Mouse (Mus musculus) embryo, embryonic 11.5 days (tissue): ENCODE results near the gene Icam4.
"Not testable (repeated sequence)": the region's sequence is repeated elsewhere in the genome, so short reads cannot be mapped to it uniquely, and the experiment has no call there.

Source experiments
- DNase-seq: peaks from one replicate; pipeline ENCODE4 v3.0.0-alpha.2; 2012; ENCODE audit warnings: low read depth, low spot score

Gene Icam4

DNA sequence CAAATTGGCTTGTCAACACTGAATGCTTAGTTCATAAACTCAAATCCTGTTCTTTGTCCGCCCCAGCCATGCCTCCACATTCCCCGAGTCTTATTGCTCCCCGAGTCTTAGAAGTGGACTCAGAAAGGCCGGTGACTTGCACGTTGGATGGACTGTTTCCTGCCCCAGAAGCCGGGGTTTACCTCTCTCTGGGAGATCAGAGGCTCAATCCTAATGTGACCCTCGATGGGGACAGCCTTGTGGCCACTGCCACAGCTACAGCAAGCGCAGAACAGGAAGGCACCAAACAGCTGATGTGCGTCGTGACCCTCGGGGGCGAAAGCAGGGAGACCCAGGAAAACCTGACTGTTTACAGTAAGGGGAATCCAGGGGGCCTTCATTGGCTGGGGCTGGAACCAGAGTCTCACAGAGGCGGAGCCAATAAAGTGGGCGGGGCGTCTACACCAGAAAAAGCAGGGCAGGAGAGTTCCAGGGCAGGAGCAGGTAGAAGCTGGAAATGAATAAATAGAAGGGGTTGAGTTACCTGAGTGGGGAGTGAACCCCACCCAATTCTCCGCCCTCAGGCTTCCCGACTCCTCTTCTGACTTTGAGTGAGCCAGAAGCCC, 5.4 kb downstream of the Icam4 start:
- DNase-seq = no peak

GRCm38 (mm10) chr9:21035586-21035985, 6.4 kb downstream of the Icam4 start:
- no peak for DNase-seq

DNA sequence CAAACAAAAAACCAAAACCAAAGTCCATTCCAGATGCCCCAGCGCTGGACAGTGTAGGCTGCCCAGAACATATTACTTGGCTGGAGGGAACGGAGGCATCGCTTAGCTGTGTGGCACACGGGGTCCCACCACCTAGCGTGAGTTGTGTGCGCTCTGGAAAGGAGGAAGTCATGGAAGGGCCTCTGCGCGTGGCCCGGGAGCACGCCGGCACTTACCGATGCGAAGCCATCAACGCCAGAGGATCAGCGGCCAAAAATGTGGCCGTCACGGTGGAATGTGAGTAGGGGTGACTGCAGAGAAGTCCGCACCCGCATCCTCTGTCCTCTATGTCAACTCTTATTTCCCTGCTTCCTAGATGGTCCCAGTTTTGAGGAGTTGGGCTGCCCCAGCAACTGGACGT, 7.0 kb downstream of the Icam4 start:
- no peak for DNase-seq

GRCm38 (mm10) chr9:21036666-21037065, 7.5 kb downstream of the Icam4 start:
- no peak for DNase-seq

GRCm38 (mm10) chr9:21037481-21037891, 8.3 kb downstream of the Icam4 start:
- no peak for DNase-seq

DNA sequence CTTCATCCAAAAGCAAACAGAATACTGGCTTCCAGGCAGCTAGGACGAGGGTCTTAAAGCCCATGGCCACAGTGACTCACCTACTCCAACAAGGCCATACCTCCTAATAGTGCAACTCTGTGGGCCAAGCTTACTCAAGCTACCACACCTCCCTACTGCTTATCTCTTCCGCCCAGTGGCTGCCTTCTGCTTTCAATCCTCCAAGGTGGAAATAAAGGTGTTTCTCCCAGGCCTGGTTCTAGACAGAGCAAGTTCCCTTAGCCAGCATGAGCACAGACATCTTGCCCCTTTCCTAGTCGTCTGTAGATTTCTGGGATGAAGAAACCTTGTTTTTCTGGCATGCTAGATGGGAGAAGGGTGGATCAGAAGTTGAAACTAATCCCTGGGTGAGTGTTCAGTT, 10.6 kb downstream of the Icam4 start:
- no peak for DNase-seq

DNA sequence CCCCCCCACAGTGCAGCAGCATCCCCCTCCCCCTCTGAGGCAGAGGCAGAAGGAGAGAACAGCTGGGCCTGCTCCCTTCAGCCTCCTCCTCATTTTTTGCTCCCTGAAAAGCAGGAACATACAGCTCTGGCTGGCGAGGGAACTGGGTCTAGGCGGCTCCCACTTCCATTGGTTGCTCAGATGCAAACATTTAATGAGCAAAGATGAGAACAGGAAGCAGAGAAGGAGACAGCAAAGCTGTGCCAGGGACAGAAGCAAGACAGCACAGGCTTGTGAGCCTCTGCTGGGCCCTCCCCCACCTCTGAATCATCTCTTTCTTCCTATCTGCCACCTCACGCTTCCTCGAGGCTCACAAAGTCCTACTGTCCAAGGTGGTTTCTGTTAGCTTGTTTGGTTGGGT, 12.1 kb downstream of the Icam4 start:
- no peak for DNase-seq

GRCm38 (mm10) chr9:21043563-21043962, 14.4 kb downstream of the Icam4 start:
- no peak for DNase-seq

- DNase-seq = not testable (repeated sequence)
Measured at GRCm38 (mm10) chr9:21044785-21045184, 15.6 kb downstream of the Icam4 start.

GRCm38 (mm10) chr9:21045235-21045634, 16.1 kb downstream of the Icam4 start:
- no peak for DNase-seq

DNA sequence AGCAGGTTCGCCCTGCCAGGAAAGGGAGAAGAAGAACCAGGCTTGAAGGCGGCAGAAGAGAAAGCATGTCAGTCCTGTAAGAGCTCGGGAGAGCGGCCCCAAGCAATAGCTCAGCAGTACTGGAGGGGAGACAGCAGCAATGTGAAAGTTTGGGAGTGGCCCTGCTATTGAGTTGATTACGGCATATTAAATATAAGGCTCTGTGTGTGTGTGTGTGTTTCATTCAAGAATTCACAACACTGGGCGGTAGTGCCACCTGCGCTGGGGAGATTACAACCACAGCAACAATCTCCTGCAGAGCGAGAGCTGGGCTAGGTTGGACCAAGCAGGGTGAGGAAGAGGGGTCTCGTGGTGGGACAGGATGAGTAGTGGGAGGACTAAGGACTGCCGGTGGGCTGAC, 22.4 kb downstream of the Icam4 start:
- DNase-seq = no peak

DNA sequence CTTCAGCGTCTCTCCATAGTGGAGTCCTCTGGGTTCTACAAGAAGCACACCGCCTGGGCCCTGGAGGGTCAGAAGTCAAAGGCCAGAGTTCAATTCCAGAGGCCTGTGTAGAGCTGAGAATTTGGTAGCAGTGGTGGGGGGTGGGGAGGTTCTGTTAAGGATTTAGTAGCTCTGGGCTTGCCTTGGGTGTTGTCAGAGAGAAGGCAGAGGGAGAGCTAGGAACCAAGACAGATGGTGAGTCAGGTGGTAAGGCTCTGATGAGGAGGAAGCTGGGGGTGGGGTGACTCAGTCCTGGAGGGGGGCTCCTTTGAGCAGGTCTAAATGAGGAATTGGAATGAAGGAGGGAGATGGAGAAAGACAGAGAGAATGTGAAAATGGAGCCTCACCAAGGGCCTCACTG, 33.8 kb downstream of the Icam4 start:
- DNase-seq = no peak

DNA sequence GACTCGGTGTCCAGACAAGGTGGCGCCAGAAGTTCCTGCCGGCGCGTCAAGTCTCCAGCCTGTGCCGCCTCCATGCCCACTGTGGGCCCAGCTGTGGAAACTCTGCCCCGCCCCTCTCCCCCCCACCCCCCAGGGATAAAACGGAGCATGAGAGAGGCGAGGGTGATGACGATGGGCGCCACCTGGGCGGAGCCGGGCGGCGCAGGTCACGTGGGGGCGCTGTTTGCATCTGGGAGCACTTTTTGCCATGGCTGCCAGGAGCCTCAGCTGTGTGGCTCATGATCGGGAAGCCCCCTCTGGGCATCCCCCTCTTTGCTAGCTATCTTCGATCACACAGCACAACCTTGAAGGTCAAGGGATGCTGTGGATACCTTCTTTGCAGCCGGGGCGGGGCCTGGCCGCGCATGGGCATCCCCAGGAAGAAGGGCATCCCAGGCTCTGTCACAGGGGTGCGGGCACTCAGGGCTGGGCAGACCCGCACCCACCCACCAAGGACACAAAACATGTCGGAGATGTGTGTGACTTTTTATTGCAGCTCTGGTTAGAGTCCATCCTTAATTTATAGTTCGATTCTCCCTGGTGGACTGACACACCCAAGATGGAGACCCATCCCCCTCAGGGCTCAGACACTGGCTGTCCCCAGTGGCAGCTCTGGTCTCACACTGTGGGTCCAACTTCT, 38.0 kb downstream of the Icam4 start, which contains the start of gene Zglp1:
Gene Zglp1, minus strand, starts transcription at position 88 of the 679 bp plus-strand sequence.
- no peak for DNase-seq

DNA sequence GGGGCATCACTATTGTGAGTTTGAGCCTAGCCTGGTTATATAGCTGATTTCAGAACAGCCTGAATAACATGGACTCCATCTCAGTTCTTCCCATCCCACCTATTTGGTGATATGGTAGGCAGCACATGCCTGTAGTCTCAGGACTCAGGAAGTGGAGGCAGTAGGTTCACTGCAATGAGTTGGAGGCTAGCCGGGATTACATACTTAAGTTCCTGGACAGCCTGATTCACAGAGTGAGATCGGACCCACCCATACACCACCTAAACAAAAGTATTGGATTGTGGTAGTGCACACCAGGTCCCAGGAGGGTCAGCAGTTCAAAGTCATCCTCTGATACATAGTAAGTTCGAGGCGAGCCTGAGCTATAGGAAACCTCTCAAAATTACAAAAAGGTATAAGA, 43.5 kb downstream of the Icam4 start:
- no peak for DNase-seq

- DNase-seq = peak; percentile 85
Measured at GRCm38 (mm10) chr9:21073044-21073840, 44.1 kb downstream of the Icam4 start, which contains the start of the genes Gm49373 and Fdx1l. Gene Gm49373, minus strand, starts transcription at chr9:21073096. Gene Fdx1l, minus strand, starts transcription at chr9:21073614.

- no peak for DNase-seq
Measured at GRCm38 (mm10) chr9:21074173-21074572, 45.0 kb downstream of the Icam4 start.

GRCm38 (mm10) chr9:21075625-21076024, 46.5 kb downstream of the Icam4 start:
- no peak for DNase-seq
